Mouse (Mus musculus): ENCODE measurements around the gene Blm.
A peak's percentile ranks its signal among the peaks of the same experiment; 100 is the strongest.
"Not testable (repeated sequence)": the region's sequence is repeated elsewhere in the genome, so short reads cannot be mapped to it uniquely, and the experiment has no call there.

Blm gene

DNA sequence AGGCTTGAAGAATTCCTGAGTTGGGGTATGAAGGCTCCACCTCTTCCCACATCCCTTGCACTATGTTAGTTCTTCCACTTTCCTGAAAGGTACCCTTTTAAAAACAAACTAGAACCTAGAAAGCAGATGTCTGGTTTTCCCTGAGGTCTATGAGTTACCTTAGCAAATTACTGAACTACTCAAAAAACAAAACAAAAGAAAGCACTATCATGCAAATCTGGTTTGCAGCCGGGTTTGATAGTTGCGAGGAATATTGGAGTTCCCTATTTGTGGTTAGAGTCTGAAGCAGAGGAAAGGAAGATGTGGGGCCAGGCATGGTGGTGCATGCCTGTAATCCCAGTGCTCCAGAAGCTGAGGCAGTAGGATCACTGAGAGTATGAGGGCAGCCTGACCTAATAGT lies 4.3 kb downstream of the Blm start:
- DNase-seq, result no peak

DNA sequence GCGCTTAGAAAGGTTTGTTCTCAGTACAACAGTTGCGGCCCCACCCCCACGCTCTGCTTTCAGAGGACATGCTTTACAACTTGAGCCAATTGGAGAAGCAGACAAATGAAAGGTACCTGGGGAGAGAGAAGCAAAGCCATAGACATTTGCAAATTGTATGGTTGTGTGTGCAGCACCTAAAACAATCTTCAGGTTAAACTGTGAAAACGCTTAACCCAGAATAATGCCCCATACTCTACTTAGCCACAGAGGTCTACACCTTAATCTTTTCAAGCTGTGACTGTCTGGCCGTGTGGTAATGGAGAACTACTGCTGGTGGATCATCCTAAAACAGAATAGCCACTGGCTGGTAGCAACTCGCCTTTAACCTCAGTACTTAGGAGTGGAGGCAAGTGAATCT lies 8.2 kb downstream of the Blm start:
- no peak for DNase-seq

DNA sequence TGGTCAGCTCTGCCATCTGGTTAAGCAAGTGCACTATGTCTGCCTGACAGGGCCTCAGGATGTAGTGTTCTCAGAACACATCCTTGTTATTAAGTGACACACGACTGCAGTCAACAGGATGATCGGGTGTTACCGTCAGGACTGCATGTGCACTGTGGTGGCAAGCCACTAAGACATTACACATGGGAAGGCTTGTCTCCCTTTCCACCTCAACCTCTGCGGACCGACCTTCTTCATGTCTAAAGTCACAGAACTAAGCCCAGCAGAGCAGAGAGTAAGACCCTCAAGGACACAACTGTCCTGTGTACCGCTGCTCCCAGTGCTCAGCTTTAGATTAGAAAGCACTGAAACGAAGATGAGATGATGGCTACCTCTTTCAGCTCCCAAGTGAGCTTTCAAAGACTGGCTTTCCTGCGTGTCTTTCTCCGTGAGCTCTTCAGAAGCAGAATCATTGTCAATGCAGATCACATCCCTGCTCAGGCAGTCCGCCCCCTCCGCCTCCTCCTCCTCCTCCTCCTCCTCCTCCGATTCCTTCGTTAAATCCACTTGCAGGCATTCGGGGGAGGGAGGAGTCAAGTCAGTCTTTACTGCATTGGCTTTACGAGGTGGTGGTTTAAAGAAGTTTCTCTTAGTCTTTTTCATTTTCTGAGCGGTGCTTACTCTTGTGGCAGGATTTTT lies 22.4 kb downstream of the Blm start:
- DNase-seq, result no peak

DNA sequence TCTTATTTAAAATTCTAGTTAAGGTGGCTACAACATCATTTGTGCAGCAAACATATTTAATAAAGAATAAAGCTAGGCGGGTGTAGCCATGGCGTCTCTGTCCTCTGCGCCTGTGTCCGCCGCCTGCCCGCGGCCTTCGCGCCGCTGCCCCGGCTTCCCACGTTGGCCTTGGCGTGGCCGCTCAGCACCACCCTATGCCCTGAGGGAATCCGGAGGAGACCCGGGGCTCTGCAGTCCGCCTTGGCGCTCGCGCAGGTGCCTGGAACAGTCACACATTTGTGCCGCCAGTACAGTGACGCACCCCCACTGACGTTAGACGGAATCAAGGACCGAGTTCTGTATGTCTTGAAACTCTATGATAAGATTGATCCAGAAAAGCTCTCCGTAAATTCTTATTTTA lies 27.2 kb downstream of the Blm start:
- DNase-seq, result not testable (repeated sequence)

DNA sequence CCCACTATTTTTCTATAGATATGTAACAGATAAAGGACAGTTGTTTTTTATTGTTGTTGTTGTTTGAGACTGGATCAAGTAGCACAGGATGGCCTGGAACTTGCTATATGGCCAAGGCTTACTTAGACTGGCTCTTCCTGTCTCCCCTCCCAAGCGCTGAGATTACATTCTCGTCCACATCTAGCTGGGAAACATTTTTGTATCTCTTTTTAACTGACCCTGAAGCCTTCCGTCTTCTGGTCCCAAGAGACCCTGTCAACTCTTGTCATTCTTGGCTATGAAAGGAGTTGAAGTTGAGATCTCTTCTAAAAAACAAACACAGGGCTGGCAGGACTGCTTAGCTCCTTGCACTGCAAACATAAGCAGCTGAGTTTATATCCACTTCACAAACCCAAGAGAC lies 28.9 kb downstream of the Blm start:
- DNase-seq, result no peak

DNA sequence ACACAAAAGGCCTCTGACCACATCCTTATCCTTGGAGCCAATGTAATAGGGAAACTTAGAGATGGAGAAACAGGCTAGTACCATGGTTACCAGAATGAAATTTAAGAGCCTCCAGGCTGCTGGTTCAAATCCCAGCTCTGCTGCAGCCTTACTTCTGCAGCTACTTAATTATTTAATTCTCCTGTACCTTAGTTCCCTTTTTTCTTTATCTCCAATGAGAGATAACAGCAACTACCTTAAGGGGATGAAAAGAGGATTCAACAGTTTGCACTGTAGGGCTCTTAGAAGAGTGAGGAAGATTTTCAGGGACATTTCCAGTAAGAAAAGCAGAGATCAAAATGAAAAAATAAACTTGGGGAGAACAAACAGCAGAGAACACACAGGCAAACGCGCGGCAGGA lies 30.0 kb downstream of the Blm start:
- no peak for DNase-seq

DNA sequence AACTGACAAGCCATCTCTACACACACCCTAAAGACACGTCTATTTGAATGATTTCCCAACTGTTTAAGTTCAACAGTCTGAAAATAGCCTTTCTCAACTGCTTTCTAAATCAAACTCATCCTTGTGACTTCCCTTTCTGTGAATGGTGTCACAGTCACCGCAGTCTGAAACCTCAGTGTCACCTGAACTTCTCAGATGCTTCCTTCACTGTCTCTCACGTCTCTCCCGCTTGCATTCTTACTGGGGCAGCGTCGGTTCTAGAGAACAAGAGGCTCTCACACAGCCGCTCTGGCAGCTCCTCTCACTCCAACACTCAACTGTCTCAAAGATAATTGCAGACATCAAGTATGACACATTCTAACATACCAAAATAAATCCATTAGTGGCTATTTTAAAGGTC lies 33.9 kb downstream of the Blm start:
- no peak for DNase-seq

DNA sequence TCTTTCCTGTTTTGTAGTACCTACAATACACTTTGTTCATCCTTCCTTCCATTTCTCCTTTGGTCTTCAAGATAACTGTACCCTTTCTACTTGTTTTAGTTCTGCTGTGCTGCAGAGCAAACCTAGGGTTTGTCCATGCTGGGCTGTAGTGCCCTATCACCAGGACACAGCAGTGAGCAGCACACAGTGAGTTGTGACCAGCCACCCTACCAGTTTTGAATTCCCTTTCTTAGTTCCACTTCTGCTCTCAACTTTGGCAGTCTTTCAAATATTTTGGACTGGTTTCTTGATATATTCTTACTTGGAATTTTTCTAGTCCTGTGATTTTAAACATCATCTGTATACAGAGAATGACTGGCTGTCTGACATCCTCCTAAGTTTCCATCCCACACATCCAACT lies 34.8 kb downstream of the Blm start:
- DNase-seq, result no peak

DNA sequence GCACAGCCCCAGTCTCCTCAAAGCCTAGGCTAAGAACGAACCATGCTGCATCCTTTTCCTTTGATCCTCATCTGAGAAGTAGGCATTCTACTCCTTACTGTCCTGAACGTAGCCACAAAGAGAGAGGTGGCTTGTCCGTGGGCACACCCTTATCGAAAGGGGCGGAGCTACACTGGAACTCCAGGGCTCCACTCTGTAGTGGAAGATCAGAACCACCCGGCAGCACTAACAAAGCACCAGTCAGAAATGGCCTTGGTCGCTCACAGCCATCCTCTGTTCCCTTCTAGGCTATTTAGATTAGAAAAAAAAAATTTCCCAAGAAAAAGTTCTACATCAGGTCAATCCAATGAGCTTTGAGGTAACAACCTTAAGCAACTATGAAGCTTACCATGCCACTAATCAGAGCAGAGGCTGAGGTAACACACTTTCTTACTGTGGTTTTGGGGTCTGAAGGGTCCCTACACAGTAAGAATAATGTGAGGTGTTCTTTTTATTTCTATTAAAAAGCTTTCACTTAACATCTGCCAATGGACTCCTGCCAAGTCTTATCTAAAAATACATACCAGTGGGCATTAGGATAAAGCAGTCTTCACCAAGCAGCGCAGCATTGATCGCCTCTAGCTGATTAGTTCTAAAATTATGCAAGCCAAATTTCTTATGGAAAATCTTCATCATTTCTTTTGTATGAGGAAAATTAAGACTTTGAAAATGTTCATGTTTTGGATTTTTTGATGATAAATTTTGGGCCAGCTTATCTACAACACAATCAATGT lies 35.5 kb downstream of the Blm start:
- peak; percentile 10 to 12 for DNase-seq

DNA sequence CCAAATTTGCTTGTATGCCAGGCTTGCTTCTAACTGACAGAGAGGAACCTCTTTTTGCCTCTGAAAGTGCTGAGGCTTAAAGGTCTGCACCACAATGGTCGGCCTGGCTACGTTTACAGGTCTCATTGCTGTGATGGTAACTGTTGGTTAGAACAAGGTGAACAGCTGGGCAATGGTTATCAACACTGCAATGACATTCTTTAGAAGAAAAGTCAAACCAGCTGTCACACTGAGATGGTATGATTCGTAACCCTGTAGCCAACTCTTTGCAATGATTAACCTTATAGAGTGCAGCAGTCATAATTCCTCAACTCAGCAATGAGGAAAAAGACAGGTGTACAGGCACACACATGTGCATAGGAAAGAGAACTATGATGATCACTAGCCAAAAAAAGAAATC lies 38.3 kb downstream of the Blm start:
- DNase-seq, result no peak

DNA sequence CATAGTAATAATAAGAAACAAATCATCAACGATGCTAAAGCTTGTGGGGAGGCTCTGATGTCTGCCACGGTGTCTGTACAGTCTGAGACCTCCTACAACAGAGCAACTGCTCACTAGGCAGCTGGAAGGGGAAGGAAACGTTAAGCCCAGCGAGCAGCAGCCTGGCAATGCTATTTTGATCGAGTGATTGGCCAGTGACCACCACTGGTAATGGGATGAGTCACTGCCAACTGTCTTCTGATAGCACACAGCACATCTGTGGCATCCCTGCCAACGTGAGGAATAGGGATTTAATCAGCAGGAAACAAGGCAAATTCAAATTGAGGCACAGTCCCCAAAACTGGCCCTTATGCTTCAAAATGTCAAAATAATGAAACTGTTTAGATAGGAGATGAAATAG lies 39.7 kb downstream of the Blm start:
- DNase-seq, result no peak

DNA sequence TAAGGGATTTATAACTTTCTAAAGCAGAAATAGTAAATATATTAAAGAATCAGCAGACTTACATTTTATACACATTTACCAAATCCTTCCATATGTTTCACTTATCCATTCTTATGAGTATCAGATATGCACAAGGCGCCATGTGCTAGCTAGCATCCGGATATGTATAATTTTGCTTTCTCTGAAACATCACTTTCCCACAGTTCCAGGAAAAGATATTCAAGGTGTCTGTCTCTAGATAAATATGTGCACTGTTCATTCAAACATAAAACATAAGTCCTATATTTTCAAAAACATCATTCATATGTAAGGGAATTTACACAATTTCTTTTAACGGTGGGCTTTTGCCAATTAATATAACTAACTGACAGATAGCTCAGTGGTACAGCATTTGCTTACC lies 42.9 kb downstream of the Blm start:
- no peak for DNase-seq

DNA sequence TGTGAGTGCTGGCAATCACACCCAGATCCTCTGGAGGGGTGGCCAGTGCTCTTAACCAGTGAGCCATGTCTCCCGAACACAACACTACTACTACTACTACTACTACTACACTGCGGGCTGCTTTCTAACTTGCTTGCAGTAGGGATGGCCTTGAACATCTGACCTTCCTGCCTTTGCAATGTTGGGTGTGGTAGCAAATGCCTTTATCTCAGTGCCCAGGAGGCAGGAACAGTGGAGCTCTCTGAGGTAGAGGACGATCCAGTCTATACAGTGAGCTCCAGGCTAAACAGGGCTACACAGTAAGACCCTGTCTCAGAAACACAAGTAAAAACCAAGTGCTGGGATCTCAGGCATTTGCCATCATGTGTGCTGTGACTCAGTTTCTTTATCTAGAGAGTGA lies 43.8 kb downstream of the Blm start:
- DNase-seq, result no peak

DNA sequence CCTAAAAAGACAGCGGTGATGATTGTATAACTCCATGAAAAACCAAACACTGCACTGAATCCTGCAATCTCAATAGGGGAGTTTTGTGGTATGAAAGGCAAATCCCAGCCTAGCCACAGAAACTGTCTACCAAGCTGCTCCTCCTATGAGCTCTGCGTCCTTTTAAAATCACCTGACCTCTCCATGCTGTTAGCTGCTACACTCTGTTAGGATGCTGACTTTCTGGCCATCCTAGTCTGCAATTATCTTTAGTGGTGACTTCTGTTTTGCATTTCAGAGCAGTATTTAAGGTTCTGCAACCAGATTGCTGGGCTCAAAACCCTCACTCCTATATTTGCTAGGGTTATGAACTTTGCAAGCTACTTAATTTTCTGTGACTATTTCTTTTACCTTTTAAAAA lies 44.6 kb downstream of the Blm start:
- no peak for DNase-seq

DNA sequence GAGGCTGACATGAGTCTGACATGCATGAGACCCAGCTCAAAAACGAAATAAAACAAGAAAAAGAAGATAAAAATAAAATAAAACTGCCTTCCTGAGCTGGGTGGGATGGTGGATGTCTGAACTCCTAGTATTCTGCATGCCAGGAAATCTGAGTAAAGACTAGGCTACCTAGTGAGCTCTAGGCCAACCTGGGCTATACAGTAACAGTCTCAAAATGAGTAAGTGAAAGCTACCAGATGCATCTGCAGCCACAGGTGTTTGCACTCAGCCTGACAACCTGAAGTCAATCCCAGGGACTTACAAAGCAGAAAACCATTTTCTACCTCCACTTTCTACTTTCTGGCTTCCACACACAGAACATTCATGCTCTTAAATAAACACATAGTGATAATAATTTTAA lies 45.5 kb downstream of the Blm start:
- no peak for DNase-seq

DNA sequence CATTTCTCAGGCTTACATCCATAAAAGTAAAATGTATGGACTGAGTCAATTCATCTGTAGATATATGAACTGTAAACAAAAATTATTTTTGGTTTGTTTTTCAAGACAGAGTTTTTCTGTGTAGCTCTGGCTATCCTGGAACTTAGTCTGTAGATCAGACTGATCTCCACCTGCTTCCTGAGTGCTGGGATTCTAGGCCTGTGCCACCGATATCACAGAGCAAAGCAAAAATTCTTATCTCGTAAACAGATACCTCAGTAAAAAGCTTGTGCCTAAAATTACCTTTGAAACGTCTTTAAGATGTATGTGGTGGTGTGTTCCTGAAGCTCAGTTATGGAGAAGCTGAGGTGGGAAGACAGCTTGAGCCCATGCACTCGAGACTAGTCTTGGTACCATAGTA lies 47.7 kb downstream of the Blm start:
- DNase-seq, result no peak

DNA sequence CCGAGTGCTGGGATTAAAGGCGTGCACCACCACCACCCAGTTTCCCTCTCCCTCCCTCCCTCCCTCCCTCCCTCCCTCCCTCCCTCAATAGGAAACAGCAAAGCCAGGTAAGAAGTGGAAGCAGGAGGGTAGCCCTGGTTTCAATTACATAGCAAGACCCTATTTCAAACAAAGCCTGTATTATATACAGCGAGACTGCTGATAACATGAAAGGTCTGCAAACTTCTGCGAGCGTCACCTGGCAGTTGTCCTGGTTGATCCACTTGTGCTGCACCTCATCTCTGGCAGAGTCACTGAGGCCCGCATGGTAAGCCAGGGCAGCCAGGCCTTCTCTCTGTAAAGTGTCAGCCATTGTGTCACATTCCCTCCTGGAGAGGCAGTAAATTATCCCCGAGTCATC lies 54.8 kb downstream of the Blm start:
- no peak for DNase-seq

DNA sequence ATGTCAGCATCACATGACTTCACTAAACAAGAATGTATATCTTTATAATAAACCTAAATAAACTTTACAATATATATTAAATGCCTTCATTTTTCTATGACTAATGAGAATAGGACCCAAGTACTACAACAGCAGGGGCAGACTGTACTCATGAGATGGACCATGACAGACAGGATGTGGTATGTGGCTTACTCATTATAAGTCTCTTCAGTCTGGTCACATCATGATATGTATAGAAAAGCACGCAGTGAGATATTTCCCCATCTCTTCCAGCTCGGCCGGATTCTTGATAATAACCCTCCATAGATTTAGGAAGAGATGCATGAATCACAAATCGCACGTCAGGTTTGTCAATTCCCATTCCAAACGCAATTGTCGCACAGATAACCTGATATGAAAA lies 61.1 kb downstream of the Blm start:
- no peak for DNase-seq

DNA sequence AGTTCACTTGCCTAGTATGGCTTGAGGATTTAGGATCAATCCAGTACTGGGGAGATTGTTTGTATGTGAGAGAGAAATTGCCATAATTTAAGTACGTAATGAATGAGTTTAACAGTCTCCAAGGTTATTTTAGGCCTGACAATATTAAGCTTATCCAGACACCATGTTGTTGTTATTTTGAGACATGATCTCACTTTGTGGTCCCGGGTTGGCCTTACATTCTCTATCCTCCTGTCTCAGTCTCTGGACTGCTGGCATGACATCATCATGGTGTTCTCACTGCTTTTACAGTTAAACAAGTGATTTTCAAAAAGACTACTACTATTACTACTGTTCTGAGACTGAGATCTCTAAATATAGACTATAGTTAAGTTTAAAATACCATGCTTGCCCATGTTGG lies 66.1 kb downstream of the Blm start:
- no peak for DNase-seq

DNA sequence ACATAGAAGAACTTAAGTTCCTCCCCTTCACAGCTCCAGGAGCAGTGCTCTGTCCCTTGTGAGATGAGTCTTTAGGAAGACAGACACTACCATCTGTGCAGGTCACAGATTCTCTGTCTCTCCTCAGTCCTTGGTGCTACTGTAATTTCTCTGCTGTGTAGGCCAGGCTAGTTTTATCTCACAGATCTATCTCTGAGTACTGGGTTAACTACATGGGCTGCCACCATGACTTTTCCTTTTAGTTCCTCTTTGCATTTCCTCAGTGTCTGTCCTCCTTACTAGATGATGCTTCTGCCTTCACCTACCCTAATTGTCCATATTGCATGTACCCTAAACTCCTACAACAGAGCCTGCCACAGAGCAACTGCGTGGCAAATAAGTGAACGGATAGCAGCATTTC lies 67.6 kb downstream of the Blm start:
- DNase-seq, result no peak

DNA sequence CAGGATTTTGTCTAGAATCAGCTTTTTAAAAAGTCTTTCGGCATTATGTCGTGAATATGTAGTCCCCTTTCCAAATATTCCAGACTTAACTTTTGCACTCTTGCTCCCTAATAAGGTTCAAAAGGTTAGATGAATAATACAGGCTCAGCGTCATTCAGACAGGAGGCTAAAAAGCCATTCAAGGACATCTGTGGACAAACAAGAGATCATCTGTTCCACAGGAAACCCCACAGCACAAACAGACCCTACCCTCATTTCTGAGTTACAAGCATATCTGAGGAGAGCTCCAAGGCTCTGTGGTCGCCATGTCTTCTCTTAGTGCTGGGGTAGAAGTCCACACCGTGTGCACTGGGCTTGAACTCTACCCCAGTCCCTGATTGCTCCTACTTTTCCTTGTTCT lies 70.1 kb downstream of the Blm start:
- DNase-seq, result no peak

DNA sequence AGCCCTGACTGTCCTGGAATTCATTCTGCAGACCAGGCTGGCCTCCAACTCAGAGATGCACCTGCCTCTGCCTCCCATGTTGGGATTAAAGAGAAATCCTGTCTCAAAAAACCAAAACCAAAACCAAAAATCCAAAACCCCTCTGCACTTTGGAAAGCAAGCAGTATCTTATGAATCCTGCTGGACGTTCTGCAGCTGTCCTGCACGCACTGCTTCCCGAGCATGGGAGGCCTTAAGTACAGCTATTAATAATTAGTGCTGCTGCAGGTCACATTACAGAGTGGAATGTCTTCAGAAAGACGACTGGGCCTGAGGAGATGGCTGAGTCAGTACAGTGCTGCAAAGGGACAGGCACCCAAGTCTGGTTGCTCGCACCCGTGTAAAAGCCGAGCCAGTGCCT lies 73.0 kb downstream of the Blm start:
- DNase-seq, result no peak

DNA sequence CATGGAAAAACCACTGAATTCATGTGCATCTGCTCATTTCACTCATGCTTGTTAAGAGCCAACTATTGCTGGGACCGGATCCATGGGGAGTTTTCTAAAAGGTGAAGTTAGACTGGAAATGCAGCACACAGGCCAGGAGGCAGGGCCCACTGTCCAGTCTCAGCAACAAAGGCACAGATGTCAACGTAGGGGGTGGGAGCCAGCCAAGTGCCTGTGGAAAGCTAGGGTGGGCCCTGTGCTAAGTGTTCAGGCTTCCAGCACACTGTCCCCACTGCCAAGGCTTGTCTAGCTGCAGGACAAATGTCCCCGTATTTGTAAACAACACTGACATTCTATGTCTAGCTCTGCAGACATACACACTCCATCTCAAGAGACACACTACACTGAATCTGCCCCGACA lies 74.0 kb downstream of the Blm start:
- DNase-seq, result no peak

DNA sequence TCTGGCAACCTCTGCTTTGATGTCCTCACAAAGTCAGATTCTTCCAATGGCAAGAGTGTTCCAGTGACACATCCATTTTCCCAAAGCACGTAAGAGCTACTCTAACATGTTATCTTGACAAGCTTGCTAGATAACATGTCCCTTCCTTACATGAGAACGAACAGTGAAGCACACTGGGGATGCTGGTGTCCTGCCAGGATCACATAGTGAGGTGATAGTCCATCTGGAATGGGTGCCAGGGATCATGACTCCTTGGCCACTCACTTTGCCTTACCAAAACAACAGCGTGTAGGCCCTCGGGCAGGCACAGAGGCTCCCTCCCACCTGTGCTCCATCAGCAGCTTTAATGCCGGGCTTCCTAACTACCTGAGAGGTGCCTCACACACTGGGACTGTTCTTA lies 74.7 kb downstream of the Blm start:
- no peak for DNase-seq

DNA sequence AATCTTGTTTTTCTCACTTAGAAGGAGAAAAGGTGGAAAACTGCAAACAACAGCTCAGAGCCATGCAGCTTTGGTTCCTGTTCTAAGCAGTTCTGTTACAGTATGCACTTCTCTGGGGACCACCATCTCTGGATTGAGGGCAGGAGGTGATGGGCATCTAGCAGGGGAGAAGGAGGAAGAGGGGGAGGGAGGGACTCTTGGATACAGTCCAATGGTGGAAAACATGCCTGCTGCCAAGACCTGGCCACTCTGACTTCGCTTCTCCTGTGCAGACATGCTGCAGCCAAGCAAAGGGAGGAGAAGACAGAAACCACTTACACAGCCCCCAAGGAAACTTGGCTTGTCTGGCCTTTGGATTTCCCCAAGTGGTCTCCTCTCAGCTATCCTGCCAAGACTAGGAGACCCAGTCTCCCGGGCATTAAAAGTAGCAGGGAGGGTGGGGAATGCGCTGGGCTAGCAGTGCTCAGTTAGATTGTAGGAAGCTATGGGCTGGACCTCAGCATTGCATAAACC lies 77.0 kb downstream of the Blm start:
- peak in 1 of 2 experiments; percentile 15 for DNase-seq
